Mouse (Mus musculus): ENCODE results near the gene Lrat. TPM values are rescaled to one million over a fixed set of nuclear protein-coding genes. Genes with fewer than 3 reads are reported as not detected.
A peak's percentile ranks its signal among the peaks of the same experiment; 100 is the strongest.

Lrat gene
- polyA plus RNA-seq, 1 experiment from 2014 or later: 0.48 TPM

DNA sequence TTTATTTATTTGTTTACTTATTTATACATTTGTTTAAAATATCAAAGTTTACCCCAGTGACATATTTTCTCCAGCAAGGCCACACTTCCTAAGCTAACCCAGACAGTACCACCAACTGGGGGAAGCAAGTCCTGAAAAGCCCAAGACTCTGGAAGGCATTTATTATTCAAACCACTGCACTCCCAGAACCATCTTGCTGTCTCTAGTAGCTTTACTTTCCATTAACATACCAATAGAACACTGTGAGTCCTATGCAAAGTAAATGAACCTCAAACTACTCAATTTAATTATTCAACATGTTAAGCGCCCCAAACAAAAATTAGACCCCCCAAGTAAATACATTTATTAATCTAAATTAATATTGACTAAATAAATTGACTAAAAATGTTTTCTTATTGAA lies 11.9 kb upstream of the Lrat start:
- ATAC-seq (no peak), DNase-seq (ENCODE audit: low spot score) (no peak)
- Histone ChIP-seq H3K27ac (ENCODE audit: low read length) (no peak overlapping the region), H3K4me2 (replicated peaks; ENCODE audit: low read depth, low read length) (no peak overlapping the region), H3K36me3 (ENCODE audit: insufficient read depth, low read length) (no peaks in the 10 kb centered on the region), H3K9ac (replicated peaks; ENCODE audit: low read depth) (no peak overlapping the region), H3K4me1 (ENCODE audit: insufficient read depth, low read depth, low read length) (no peaks in the 10 kb centered on the region), H3K9me3 (ENCODE audit: low read length) (no peaks in the 10 kb centered on the region), H3K4me3 (ENCODE audit: low read depth, low read length) (no peak overlapping the region), H3K27me3 (replicated peaks; ENCODE audit: insufficient read depth, low read length) (no peaks in the 10 kb centered on the region)
- 55% methylated on average over 1 of the region's 1 CpGs for WGBS
- TF ChIP-seq CTCF (IDR thresholded peaks at IDR 0.05) (no peak), EP300 (IDR thresholded peaks at IDR 0.05) (no peak)

DNA sequence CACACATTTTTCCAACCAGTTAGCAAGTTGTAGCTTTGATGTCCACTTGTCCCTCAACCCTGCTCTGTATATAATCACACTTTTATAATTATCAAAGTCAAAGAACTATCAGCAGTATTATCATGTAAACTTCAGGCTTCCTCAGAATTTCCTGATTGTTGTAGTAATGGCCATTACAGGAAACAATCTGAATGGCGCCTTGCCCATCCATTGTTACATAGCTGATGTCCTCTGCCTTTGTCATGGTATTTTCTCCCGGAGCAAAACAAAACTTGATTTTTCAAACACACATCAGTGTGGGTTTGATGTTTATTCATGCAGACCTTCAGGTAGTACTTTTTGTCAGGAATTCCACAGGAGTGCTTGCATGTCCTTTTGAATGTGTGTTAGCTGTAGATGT lies 4.9 kb upstream of the Lrat start:
- Histone ChIP-seq H3K27me3 (replicated peaks; ENCODE audit: insufficient read depth, low read length) (peaks cover 10% of the 10 kb centered on the region), H3K4me2 (replicated peaks; ENCODE audit: low read depth, low read length) (no peak overlapping the region), H3K4me1 (ENCODE audit: insufficient read depth, low read depth, low read length) (no peaks in the 10 kb centered on the region), H3K4me3 (ENCODE audit: low read depth, low read length) (no peak overlapping the region), H3K9ac (replicated peaks; ENCODE audit: low read depth) (no peak overlapping the region), H3K9me3 (ENCODE audit: low read length) (no peaks in the 10 kb centered on the region), H3K27ac (ENCODE audit: low read length) (no peak overlapping the region), H3K36me3 (ENCODE audit: insufficient read depth, low read length) (no peaks in the 10 kb centered on the region)
- 68% methylated on average over 2 of the region's 2 CpGs for WGBS
- TF ChIP-seq CTCF (IDR thresholded peaks at IDR 0.05): no peak
- no peak for TF ChIP-seq EP300 (IDR thresholded peaks at IDR 0.05)
- ATAC-seq (no peak), DNase-seq (ENCODE audit: low spot score) (peak; percentile 22)

DNA sequence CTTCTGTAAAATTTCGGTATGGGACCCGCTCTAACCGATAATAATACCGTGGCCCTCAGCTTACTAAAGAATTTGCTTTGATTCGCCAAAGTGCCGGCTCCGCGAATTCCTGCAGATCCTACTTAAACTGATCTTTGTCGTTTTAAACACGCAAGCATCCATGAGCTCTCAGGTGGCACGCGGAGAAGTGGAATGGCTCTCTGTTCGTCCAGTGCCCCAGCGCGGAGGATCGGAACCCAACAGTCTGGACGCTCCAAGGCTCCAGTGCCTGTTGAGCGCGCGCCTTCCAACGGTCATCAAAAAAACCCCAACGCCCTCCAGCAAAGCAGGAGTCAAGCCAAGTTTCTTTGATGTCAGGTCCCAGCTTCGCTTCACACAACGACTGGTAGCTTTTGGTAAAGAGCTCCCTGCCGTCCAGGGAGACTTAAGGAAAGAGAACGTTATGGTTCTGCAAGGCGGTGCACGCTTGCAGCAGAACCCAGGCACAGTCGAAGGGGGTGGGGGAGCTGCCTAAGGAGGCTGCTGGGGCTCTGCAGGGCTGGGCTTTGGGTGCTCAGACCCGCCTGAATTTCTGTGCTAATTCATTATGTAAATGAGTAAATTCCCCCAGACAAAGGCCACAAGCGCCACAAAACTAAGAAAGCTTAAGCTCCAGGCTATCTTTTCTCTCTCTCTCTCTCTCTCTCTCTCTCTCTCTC lies 587 bp upstream of the Lrat start:
- DNase-seq (ENCODE audit: low spot score): peak; percentile 23
- peak overlapping the region; percentile 68 for H3K4me2 ChIP-seq (replicated peaks; ENCODE audit: low read depth, low read length)
- H3K27me3 ChIP-seq (replicated peaks; ENCODE audit: insufficient read depth, low read length): peaks cover 19% of the 10 kb centered on the region
- no peak for TF ChIP-seq EP300 (IDR thresholded peaks at IDR 0.05)
- TF ChIP-seq CTCF (IDR thresholded peaks at IDR 0.05): no peak
- H3K27ac ChIP-seq (ENCODE audit: low read length): no peak overlapping the region
- no peaks in the 10 kb centered on the region for H3K9me3 ChIP-seq (ENCODE audit: low read length)
- WGBS: 2% methylated on average over 31 of the region's 31 CpGs
- H3K9ac ChIP-seq (replicated peaks; ENCODE audit: low read depth): no peak overlapping the region
- H3K4me3 ChIP-seq (ENCODE audit: low read depth, low read length): peak overlapping the region; percentile 31
- no peak for ATAC-seq
- H3K4me1 ChIP-seq (ENCODE audit: insufficient read depth, low read depth, low read length): 0 out of 2 replicates have a peak, but pooled peaks cover 4% of the 10 kb centered on the region
- H3K36me3 ChIP-seq (ENCODE audit: insufficient read depth, low read length): no peaks in the 10 kb centered on the region

- Histone ChIP-seq H3K4me3 (ENCODE audit: low read depth, low read length) (peak overlapping the region; percentile 31), H3K4me1 (ENCODE audit: insufficient read depth, low read depth, low read length) (0 out of 2 replicates have a peak, but pooled peaks cover 4% of the 10 kb centered on the region), H3K27me3 (replicated peaks; ENCODE audit: insufficient read depth, low read length) (peaks cover 19% of the 10 kb centered on the region), H3K27ac (ENCODE audit: low read length) (no peak overlapping the region), H3K9me3 (ENCODE audit: low read length) (no peaks in the 10 kb centered on the region), H3K4me2 (replicated peaks; ENCODE audit: low read depth, low read length) (peak overlapping the region; percentile 68), H3K36me3 (ENCODE audit: insufficient read depth, low read length) (no peaks in the 10 kb centered on the region), H3K9ac (replicated peaks; ENCODE audit: low read depth) (no peak overlapping the region)
- ATAC-seq (no peak), DNase-seq (ENCODE audit: low spot score) (peak; percentile 17)
- no peak for TF ChIP-seq EP300 (IDR thresholded peaks at IDR 0.05)
- no peak for TF ChIP-seq CTCF (IDR thresholded peaks at IDR 0.05)
- WGBS: 20% methylated on average over 20 of the region's 20 CpGs
Observed at GRCm38 (mm10) chr3:82902757-82903612, 788 bp downstream of the Lrat start.

DNA sequence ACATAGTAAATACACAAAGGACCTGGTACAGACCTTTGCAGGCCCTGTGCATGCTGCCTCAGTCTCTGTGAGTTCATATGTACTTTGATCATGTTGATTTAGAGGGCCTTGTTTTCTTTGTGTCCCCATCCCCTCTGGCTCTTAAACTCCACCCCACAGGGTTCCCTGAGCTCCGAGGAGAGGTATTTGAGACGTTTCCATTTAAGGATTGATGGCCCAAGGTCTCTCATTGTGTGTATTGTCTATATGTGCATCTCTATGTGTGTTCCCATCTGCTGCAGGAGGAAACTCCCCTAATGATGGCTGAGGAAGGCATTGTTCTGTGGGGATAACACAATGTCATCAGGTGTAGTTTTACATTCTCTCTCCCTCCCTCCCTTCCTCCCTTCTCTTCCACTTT lies 14.9 kb downstream of the Lrat start:
- no peak overlapping the region for H3K27ac ChIP-seq (ENCODE audit: low read length)
- DNase-seq (ENCODE audit: low spot score) (no peak), ATAC-seq (no peak)
- WGBS: 10% methylated on average over 2 of the region's 2 CpGs
- no peaks in the 10 kb centered on the region for H3K27me3 ChIP-seq (replicated peaks; ENCODE audit: insufficient read depth, low read length)
- H3K9ac ChIP-seq (replicated peaks; ENCODE audit: low read depth): no peak overlapping the region
- TF ChIP-seq CTCF (IDR thresholded peaks at IDR 0.05): no peak
- no peaks in the 10 kb centered on the region for H3K9me3 ChIP-seq (ENCODE audit: low read length)
- H3K36me3 ChIP-seq (ENCODE audit: insufficient read depth, low read length): no peaks in the 10 kb centered on the region
- H3K4me1 ChIP-seq (ENCODE audit: insufficient read depth, low read depth, low read length): no peaks in the 10 kb centered on the region
- H3K4me2 ChIP-seq (replicated peaks; ENCODE audit: low read depth, low read length): no peak overlapping the region
- no peak overlapping the region for H3K4me3 ChIP-seq (ENCODE audit: low read depth, low read length)

- Histone ChIP-seq H3K9me3 (ENCODE audit: low read length) (no peaks in the 10 kb centered on the region), H3K36me3 (ENCODE audit: insufficient read depth, low read length) (no peaks in the 10 kb centered on the region), H3K9ac (replicated peaks; ENCODE audit: low read depth) (no peak overlapping the region), H3K4me3 (ENCODE audit: low read depth, low read length) (no peak overlapping the region), H3K4me2 (replicated peaks; ENCODE audit: low read depth, low read length) (no peak overlapping the region), H3K27ac (ENCODE audit: low read length) (no peak overlapping the region), H3K4me1 (ENCODE audit: insufficient read depth, low read depth, low read length) (no peaks in the 10 kb centered on the region), H3K27me3 (replicated peaks; ENCODE audit: insufficient read depth, low read length) (peaks cover 7% of the 10 kb centered on the region; the same call in 1 of the 2 replicates)
- WGBS: 2% methylated on average over 4 of the region's 4 CpGs
- TF ChIP-seq EP300 (IDR thresholded peaks at IDR 0.05) (no peak), CTCF (IDR thresholded peaks at IDR 0.05) (peak; percentile 79)
- ATAC-seq: no peak
- DNase-seq (ENCODE audit: low spot score): peak; percentile 81
Observed at GRCm38 (mm10) chr3:82877258-82877657, 26.5 kb downstream of the Lrat start.

Measured in lung, postnatal 0 days (tissue).